Mouse (Mus musculus) yolk sac, embryonic 10.5 days (tissue): ENCODE results near the gene Ptges2.

Source experiments
- DNase-seq: peaks from one replicate; pipeline ENCODE4 v3.0.0-alpha.2; 2017; ENCODE audit warnings: low spot score

Gene Ptges2

GRCm38 (mm10) chr2:32375317-32375940 lies 20.3 kb upstream of the Ptges2 start:
- no peak for DNase-seq

GRCm38 (mm10) chr2:32376963-32377362 lies 18.7 kb upstream of the Ptges2 start:
- DNase-seq, result no peak

GRCm38 (mm10) chr2:32380001-32380500 lies 15.6 kb upstream of the Ptges2 start:
- no peak for DNase-seq

GRCm38 (mm10) chr2:32381141-32381774 lies 14.4 kb upstream of the Ptges2 start:
- no peak for DNase-seq

GRCm38 (mm10) chr2:32381775-32382223 lies 13.9 kb upstream of the Ptges2 start, which contains the start of gene 1110008P14Rik:
Gene 1110008P14Rik (minus strand): TSS chr2:32381938.
- DNase-seq, result peak; percentile 95

GRCm38 (mm10) chr2:32382689-32383088 lies 13.0 kb upstream of the Ptges2 start:
- no peak for DNase-seq

GRCm38 (mm10) chr2:32387706-32388490 lies 7.8 kb upstream of the Ptges2 start, which contains the start of gene Lcn2:
Gene Lcn2 (minus strand): TSS chr2:32388252.
- DNase-seq, result no peak

GRCm38 (mm10) chr2:32389157-32389556 lies 6.5 kb upstream of the Ptges2 start:
- no peak for DNase-seq

GRCm38 (mm10) chr2:32390871-32391270 lies 4.8 kb upstream of the Ptges2 start:
- no peak for DNase-seq

GRCm38 (mm10) chr2:32392063-32392462 lies 3.6 kb upstream of the Ptges2 start:
- no peak for DNase-seq

- DNase-seq, result peak; percentile 47
Observed at GRCm38 (mm10) chr2:32394973-32395372, 723 bp upstream of the Ptges2 start.

GRCm38 (mm10) chr2:32395946-32396621 lies 388 bp downstream of the Ptges2 start:
- DNase-seq, result peak; percentile 95

- no peak for DNase-seq
Observed at GRCm38 (mm10) chr2:32396695-32397094, 999 bp downstream of the Ptges2 start.

GRCm38 (mm10) chr2:32404663-32405062 lies 9.0 kb downstream of the Ptges2 start:
- peak; percentile 84 for DNase-seq

GRCm38 (mm10) chr2:32407144-32407824 lies 11.6 kb downstream of the Ptges2 start:
- no peak for DNase-seq

- DNase-seq, result peak; percentile 71
Observed at GRCm38 (mm10) chr2:32408429-32409424, 13.0 kb downstream of the Ptges2 start.

GRCm38 (mm10) chr2:32411407-32411806 lies 15.7 kb downstream of the Ptges2 start:
- no peak for DNase-seq

GRCm38 (mm10) chr2:32412742-32413531 lies 17.2 kb downstream of the Ptges2 start:
- no peak for DNase-seq

- no peak for DNase-seq
Observed at GRCm38 (mm10) chr2:32413936-32414335, 18.2 kb downstream of the Ptges2 start.
